Mouse (Mus musculus): Measurements from ENCODE around the gene Ctnnbip1.
"Not testable (repeated sequence)": the region's sequence is repeated elsewhere in the genome, so short reads cannot be mapped to it uniquely, and the experiment has no call there.

Gene Ctnnbip1

GRCm38 (mm10) chr4:149591486-149591885, 73.5 kb downstream of the Ctnnbip1 start:
- no peak for DNase-seq

GRCm38 (mm10) chr4:149594913-149595581, 77.0 kb downstream of the Ctnnbip1 start:
- no peak for DNase-seq

GRCm38 (mm10) chr4:149597641-149598208, 79.7 kb downstream of the Ctnnbip1 start:
- DNase-seq: no peak

GRCm38 (mm10) chr4:149599549-149599948, 81.5 kb downstream of the Ctnnbip1 start:
- no peak for DNase-seq

- no peak for DNase-seq
Observed at GRCm38 (mm10) chr4:149600130-149600529, 82.1 kb downstream of the Ctnnbip1 start.

GRCm38 (mm10) chr4:149601484-149601883, 83.4 kb downstream of the Ctnnbip1 start:
- DNase-seq: no peak

GRCm38 (mm10) chr4:149602236-149602635, 84.2 kb downstream of the Ctnnbip1 start:
- no peak for DNase-seq

- DNase-seq: no peak
Observed at GRCm38 (mm10) chr4:149603860-149604259, 85.8 kb downstream of the Ctnnbip1 start.

- DNase-seq: peak; percentile 28
Observed at GRCm38 (mm10) chr4:149604518-149604917, 86.5 kb downstream of the Ctnnbip1 start.

GRCm38 (mm10) chr4:149606056-149606455, 88.0 kb downstream of the Ctnnbip1 start:
- DNase-seq: no peak

- no peak for DNase-seq
Observed at GRCm38 (mm10) chr4:149606766-149607358, 88.8 kb downstream of the Ctnnbip1 start.

GRCm38 (mm10) chr4:149607591-149608308, 89.7 kb downstream of the Ctnnbip1 start:
- DNase-seq: no peak

- DNase-seq: no peak
Observed at GRCm38 (mm10) chr4:149608309-149608638, 90.2 kb downstream of the Ctnnbip1 start.

GRCm38 (mm10) chr4:149609256-149610025, 91.4 kb downstream of the Ctnnbip1 start:
- DNase-seq: no peak

GRCm38 (mm10) chr4:149611376-149612044, 93.5 kb downstream of the Ctnnbip1 start:
- DNase-seq: peak; percentile 77

- not testable (repeated sequence) for DNase-seq
Observed at GRCm38 (mm10) chr4:149613497-149613896, 95.5 kb downstream of the Ctnnbip1 start.

GRCm38 (mm10) chr4:149614869-149615268, 96.8 kb downstream of the Ctnnbip1 start:
- peak; percentile 37 for DNase-seq
